Mouse (Mus musculus) cerebellum, adult 2 months (tissue): Measurements from ENCODE around the gene Ccdc187.

Source experiments
- CTCF ChIP-seq: fragments of 200-500 bp; IDR thresholded peaks from 2 replicates; pipeline ENCODE4 v1.5.1; 2011; ENCODE audit warnings: low read depth, mild to moderate bottlenecking, control low read depth, low read length, moderate library complexity, borderline replicate concordance; ENCODE audit not compliant: insufficient read depth
- POLR2A ChIP-seq: fragments of 200-500 bp; IDR thresholded peaks from 2 replicates; pipeline ENCODE4 v1.6.1; 2011; ENCODE audit warnings: low read length, control low read depth, borderline replicate concordance; ENCODE audit not compliant: insufficient read depth

GRCm38 (mm10) chr2:26299336-26299735 lies 5.0 kb upstream of the Ccdc187 start:
- no peak for TF ChIP-seq POLR2A
- no peak for TF ChIP-seq CTCF
